Mouse (Mus musculus): Measurements from ENCODE around the gene Zdhhc11.

GRCm38 (mm10) chr13:73955531-73955930, 8.1 kb upstream of the Zdhhc11 start:
- TF ChIP-seq CTCF (IDR thresholded peaks at IDR 0.05; ENCODE audit: low read depth) (no peak), EP300 (IDR thresholded peaks at IDR 0.05; ENCODE audit: low read depth) (no peak)
